Comparison of ENCODE assay signal across 27 mouse cellular contexts in genomic region chr14:18242638-18243130, GRCm38 (mm10). TPM values are rescaled to one million over a fixed set of nuclear protein-coding genes. Genes with fewer than 3 reads are reported as not detected.
DNase-seq lines count a peak whose midpoint lies in the region; ATAC-seq and TF ChIP-seq lines count a peak whose summit lies in the region.
"Had no signal": no experiment of that assay in that cellular context is flagged by ENCODE, and none has a peak within 500 bp of the region (broad histone marks: within the 10 kb centered on the region; RNA-seq: fewer than 3 reads in every experiment).

No protein-coding gene starts in this region.

- H3K27me3 ChIP-seq in intestine, embryonic 14.5 days (replicated peaks; ENCODE audit: control insufficient read depth, insufficient read depth, low read length) = no peaks in the 10 kb centered on the region
- H3K27me3 ChIP-seq in intestine, embryonic 16.5 days (replicated peaks; ENCODE audit: control insufficient read depth, insufficient read depth, low read length) = no peaks in the 10 kb centered on the region
- H3K27me3 ChIP-seq in myocyte (ENCODE audit: control insufficient read depth, insufficient read depth, insufficient read length) = no peaks in the 10 kb centered on the region
- H3K27me3 ChIP-seq: embryonic facial prominence, embryonic 12.5 days; embryonic facial prominence, embryonic 15.5 days; heart, embryonic 13.5 days had no signal

- no peak overlapping the region for H3K4me3 ChIP-seq in intestine, embryonic 14.5 days (ENCODE audit: low read depth, low read length)
- H3K4me3 ChIP-seq in intestine, embryonic 16.5 days (ENCODE audit: low read length) = no peak overlapping the region
- no peak overlapping the region for H3K4me3 ChIP-seq in myocyte
- H3K4me3 ChIP-seq: embryonic facial prominence, embryonic 12.5 days; embryonic facial prominence, embryonic 15.5 days; heart, adult 2 months; heart, embryonic 10.5 days; heart, embryonic 13.5 days had no signal

- H3K9me3 ChIP-seq in intestine, embryonic 14.5 days (ENCODE audit: control insufficient read depth, low read length) = 0 out of 2 replicates have a peak, but pooled peaks cover 3% of the 10 kb centered on the region
- no peaks in the 10 kb centered on the region for H3K9me3 ChIP-seq in intestine, embryonic 16.5 days (ENCODE audit: control insufficient read depth, low read length)
- H3K9me3 ChIP-seq: embryonic facial prominence, embryonic 12.5 days; embryonic facial prominence, embryonic 15.5 days; heart, embryonic 10.5 days; heart, embryonic 13.5 days had no signal

- H3K79me2 ChIP-seq in myocyte (ENCODE audit: control insufficient read depth, insufficient read depth) = peaks cover 3% of the 10 kb centered on the region

- no peak overlapping the region for H3K4me2 ChIP-seq in intestine, embryonic 14.5 days (ENCODE audit: low read length)
- H3K4me2 ChIP-seq in intestine, embryonic 16.5 days (ENCODE audit: low read depth, low read length) = no peak overlapping the region
- no peak overlapping the region for H3K4me2 ChIP-seq in myocyte (ENCODE audit: low read depth)
- H3K4me2 ChIP-seq: embryonic facial prominence, embryonic 12.5 days; embryonic facial prominence, embryonic 15.5 days; heart, embryonic 13.5 days; hindbrain, embryonic 14.5 days had no signal

- H3K4me1 ChIP-seq in intestine, embryonic 14.5 days (replicated peaks; ENCODE audit: control insufficient read depth, insufficient read depth, low read length) = no peaks in the 10 kb centered on the region
- H3K4me1 ChIP-seq in intestine, embryonic 16.5 days (ENCODE audit: control insufficient read depth, insufficient read depth, low read length) = no peaks in the 10 kb centered on the region
- H3K4me1 ChIP-seq: embryonic facial prominence, embryonic 12.5 days; embryonic facial prominence, embryonic 15.5 days; heart, embryonic 10.5 days had no signal

- TF ChIP-seq POLR2A in myocyte (IDR thresholded peaks at IDR 0.05; ENCODE audit: insufficient read length, low read depth) = no peak

- DNase-seq in cerebellum, adult 8-10 months = peak; percentile 5
- no peak for DNase-seq in cerebellum, postnatal 4 days (ENCODE audit: low spot score in 2 of 2)
- DNase-seq in intestine, embryonic 14.5 days (ENCODE audit: low spot score) = peak; percentile 29
- peak; percentile 12 for DNase-seq in thymus, postnatal 14 days
- DNase-seq in thymus, adult 18-20 months = no peak
- DNase-seq: adrenal gland, adult 2 months; adrenal gland, postnatal 14 days; cerebellum, adult 11-12 months; cerebellum, adult 9-10 months; cerebellum, postnatal 14 days; forebrain, postnatal 0 days; gastrocnemius, postnatal 10 days; heart, adult 2 months; heart, postnatal 14 days; heart, postnatal 4 days; kidney, adult 11 months had no signal

- WGBS in intestine, embryonic 14.5 days = 84% methylated on average over 21 of the region's 21 CpGs
- 83% methylated on average over 21 of the region's 21 CpGs for whole genome bisulfite sequencing in intestine, embryonic 16.5 days

- H3K36me3 ChIP-seq in intestine, embryonic 14.5 days (ENCODE audit: control insufficient read depth, insufficient read depth, low read length) = no peaks in the 10 kb centered on the region
- no peaks in the 10 kb centered on the region for H3K36me3 ChIP-seq in intestine, embryonic 16.5 days (ENCODE audit: control insufficient read depth, insufficient read depth, low read length)
- no peaks in the 10 kb centered on the region for H3K36me3 ChIP-seq in myocyte (ENCODE audit: control insufficient read depth, insufficient read depth)
- H3K36me3 ChIP-seq: embryonic facial prominence, embryonic 12.5 days; embryonic facial prominence, embryonic 15.5 days; heart, embryonic 10.5 days; heart, embryonic 13.5 days had no signal

- H3ac ChIP-seq in myocyte (ENCODE audit: control insufficient read depth, insufficient read length) = no peak overlapping the region

- no peak overlapping the region for H3K27ac ChIP-seq in intestine, embryonic 14.5 days (ENCODE audit: low read depth)
- H3K27ac ChIP-seq in intestine, embryonic 16.5 days (ENCODE audit: low read length) = no peak overlapping the region
- H3K27ac ChIP-seq: embryonic facial prominence, embryonic 12.5 days; embryonic facial prominence, embryonic 15.5 days; heart, adult 2 months; heart, embryonic 10.5 days; heart, embryonic 13.5 days; hindbrain, embryonic 14.5 days; hindbrain, postnatal 0 days had no signal

- H3K9ac ChIP-seq in intestine, embryonic 14.5 days (ENCODE audit: low read length) = no peak overlapping the region
- H3K9ac ChIP-seq in intestine, embryonic 16.5 days (ENCODE audit: low read depth, low read length) = no peak overlapping the region
- H3K9ac ChIP-seq: embryonic facial prominence, embryonic 12.5 days; embryonic facial prominence, embryonic 15.5 days; forebrain, postnatal 0 days; heart, embryonic 13.5 days; hindbrain, embryonic 14.5 days had no signal

- ATAC-seq in intestine, embryonic 14.5 days (replicated peaks; ENCODE audit: low FRiP score, low TSS enrichment, low read depth) = no peak
- ATAC-seq in intestine, embryonic 16.5 days = no peak
- ATAC-seq in megakaryocyte-erythroid progenitor cell, adult 5-6 weeks (replicated peaks; ENCODE audit: low FRiP score, low TSS enrichment, poor library complexity, severe bottlenecking) = no peak
- ATAC-seq: forebrain, embryonic 14.5 days; forebrain, postnatal 0 days; hindbrain, postnatal 0 days; inflammation-experienced regulatory T-cells, adult 6 months had no signal

TF ChIP-seq in myocyte, 11 proteins besides CTCF, POLR2A, EP300 and RAD21:
- peak in 1 of 3 experiments; percentile 52 for TF ChIP-seq MYOD1 (IDR thresholded peaks at IDR 0.05; ENCODE audit: control insufficient read depth in 1 of 3, insufficient read length in 2 of 3, low read depth in 2 of 3)
- TF ChIP-seq TCF3 (IDR thresholded peaks at IDR 0.05; ENCODE audit: insufficient read length, low read depth) = no peak
- peak in 2 of 3 experiments; percentile 44 to 54 for TF ChIP-seq MYOG (IDR thresholded peaks at IDR 0.05; ENCODE audit: control insufficient read depth in 1 of 3, insufficient read depth in 1 of 3, insufficient read length in 2 of 3, low read depth in 2 of 3)

RNA-seq across cellular contexts. Expression of gene Nr1d2, which starts 3.8 kb away (rescaled TPM):
- 8.8 and 8.9 TPM in 2 replicates for polyA plus RNA-seq in intestine, embryonic 14.5 days (2014; fragmentation: Nextera tagmentation; extraction: Ambion mirVana)
- polyA plus RNA-seq in intestine, embryonic 16.5 days (2015; fragmentation: Nextera tagmentation; extraction: Ambion mirVana) = 3.6 and 3.8 TPM in 2 replicates
- polyA plus RNA-seq in myocyte (2012; fragmentation: generic; extraction: Trizol) = 7.8 TPM
- total RNA-seq in megakaryocyte-erythroid progenitor cell, adult 5-6 weeks (2014; fragmentation: Nextera tagmentation) = 10.4 and 12.6 TPM in 2 replicates
- 10.6 and 15.5 TPM in 2 replicates for total RNA-seq in megakaryocyte-erythroid progenitor cell, adult 5-6 weeks (2017)

RNA-seq across cellular contexts. Expression of gene Nkiras1, which starts 28.3 kb away (rescaled TPM):
- 12.7 and 13.3 TPM in 2 replicates for polyA plus RNA-seq in intestine, embryonic 14.5 days (2014; fragmentation: Nextera tagmentation; extraction: Ambion mirVana)
- 14.5 and 15.9 TPM in 2 replicates for polyA plus RNA-seq in intestine, embryonic 16.5 days (2015; fragmentation: Nextera tagmentation; extraction: Ambion mirVana)
- 10.3 TPM for polyA plus RNA-seq in myocyte (2012; fragmentation: generic; extraction: Trizol)
- total RNA-seq in megakaryocyte-erythroid progenitor cell, adult 5-6 weeks (2014; fragmentation: Nextera tagmentation) = 16.1 and 19.4 TPM in 2 replicates
- total RNA-seq in megakaryocyte-erythroid progenitor cell, adult 5-6 weeks (2017) = 9.0 and 11.5 TPM in 2 replicates

RNA-seq across cellular contexts. Expression of gene Rpl15, which starts 28.5 kb away (rescaled TPM):
- 533 and 537 TPM in 2 replicates for polyA plus RNA-seq in intestine, embryonic 14.5 days (2014; fragmentation: Nextera tagmentation; extraction: Ambion mirVana)
- 349 and 396 TPM in 2 replicates for polyA plus RNA-seq in intestine, embryonic 16.5 days (2015; fragmentation: Nextera tagmentation; extraction: Ambion mirVana)
- polyA plus RNA-seq in myocyte (2012; fragmentation: generic; extraction: Trizol) = 1,739 TPM
- 2,368 and 2,511 TPM in 2 replicates for total RNA-seq in megakaryocyte-erythroid progenitor cell, adult 5-6 weeks (2014; fragmentation: Nextera tagmentation)
- total RNA-seq in megakaryocyte-erythroid progenitor cell, adult 5-6 weeks (2017) = 2,162 and 2,291 TPM in 2 replicates

Comparison
In these comparisons a context has a peak if more than half of its experiments do, and no peak if none do; other contexts are left out.
1. DNase-seq: peak in cerebellum, adult 8-10 months (single experiment), intestine, embryonic 14.5 days (single experiment) and thymus, postnatal 14 days (single experiment); none in cerebellum, postnatal 4 days (0 of 2) and thymus, adult 18-20 months (0 of 2).